Mouse (Mus musculus) ES-CJ7 (cell line): ENCODE data around the gene Cd52.

ENCODE experiments used
- DNase-seq: peaks from one replicate; pipeline ENCODE4 v3.0.0; 2011; ENCODE audit warnings: low read depth, low spot score

Gene Cd52

GRCm38 (mm10) chr4:134119042-134119441, 24.2 kb upstream of the Cd52 start:
- DNase-seq: peak; percentile 67

- peak; percentile 83 for DNase-seq
These were observed 23.4 kb upstream of the Cd52 start for GRCm38 (mm10) chr4:134118126-134118800.

GRCm38 (mm10) chr4:134117012-134117411, 22.1 kb upstream of the Cd52 start:
- peak; percentile 91 for DNase-seq

- peak; percentile 72 for DNase-seq
These were observed 21.6 kb upstream of the Cd52 start for GRCm38 (mm10) chr4:134116501-134116900.

- peak; percentile 93 for DNase-seq
These were observed 20.6 kb upstream of the Cd52 start for GRCm38 (mm10) chr4:134115215-134116144.

- no peak for DNase-seq
These were observed 19.2 kb upstream of the Cd52 start for GRCm38 (mm10) chr4:134114038-134114437.

- peak; percentile 70 for DNase-seq
These were observed 18.6 kb upstream of the Cd52 start for GRCm38 (mm10) chr4:134113356-134113994.

GRCm38 (mm10) chr4:134112403-134112802, 17.5 kb upstream of the Cd52 start:
- DNase-seq: no peak

- DNase-seq: peak; percentile 33
These were observed 15.8 kb upstream of the Cd52 start for GRCm38 (mm10) chr4:134110653-134111052.

- DNase-seq: peak; percentile 33
These were observed 13.3 kb upstream of the Cd52 start for GRCm38 (mm10) chr4:134108196-134108595.

- no peak for DNase-seq
These were observed 12.8 kb upstream of the Cd52 start for GRCm38 (mm10) chr4:134107730-134108129.

- DNase-seq: no peak
These were observed 11.2 kb upstream of the Cd52 start for GRCm38 (mm10) chr4:134106105-134106504.

GRCm38 (mm10) chr4:134102742-134103119, 7.8 kb upstream of the Cd52 start:
- no peak for DNase-seq

- peak; percentile 98 for DNase-seq
These were observed 7.3 kb upstream of the Cd52 start, which contains the start of gene Ubxn11 for GRCm38 (mm10) chr4:134101979-134102741. Gene Ubxn11, plus strand, starts transcription at chr4:134102570.

GRCm38 (mm10) chr4:134100245-134100644, 5.4 kb upstream of the Cd52 start:
- DNase-seq: no peak

GRCm38 (mm10) chr4:134098628-134099027, 3.7 kb upstream of the Cd52 start:
- DNase-seq: no peak

GRCm38 (mm10) chr4:134097015-134097608, 2.2 kb upstream of the Cd52 start:
- DNase-seq: no peak

- no peak for DNase-seq
These were observed 1.2 kb upstream of the Cd52 start for GRCm38 (mm10) chr4:134096120-134096519.

- DNase-seq: no peak
These were observed 798 bp downstream of the Cd52 start for GRCm38 (mm10) chr4:134094004-134094564.

GRCm38 (mm10) chr4:134092382-134093288, 2.2 kb downstream of the Cd52 start:
- peak; percentile 64 for DNase-seq
